Mouse (Mus musculus) forebrain, postnatal 0 days (tissue): Measurements from ENCODE around the gene Ltb4r1. TPM values are rescaled to one million over a fixed set of nuclear protein-coding genes. Genes with fewer than 3 reads are reported as not detected.

Source experiments
- ATAC-seq: fragments of 200-750 bp; cut with Nextera tagmentation; 2 replicates; pipeline ENCODE4 v1.8.0; 2017; ENCODE audit warnings: mild to moderate bottlenecking, moderate library complexity
- DNase-seq: peaks from one replicate; pipeline ENCODE4 v3.0.0-alpha.2; 2015
- H3K27ac ChIP-seq: fragments of 300-500 bp; sonication (generic); 2 replicates; pipeline ENCODE4 v1.5.1; 2014; ENCODE audit warnings: low read depth, mild to moderate bottlenecking, antibody characterized with exemption, low read length, moderate library complexity, mixed read lengths
- H3K27me3 ChIP-seq: fragments of 300-500 bp; sonication (generic); 2 replicates; pipeline ENCODE4 v1.6.1; 2014; ENCODE audit warnings: mild to moderate bottlenecking, low read length, mixed read lengths; ENCODE audit not compliant: insufficient read depth
- H3K36me3 ChIP-seq: fragments of 300-500 bp; sonication (generic); 2 replicates; pipeline ENCODE4 v1.6.1; 2014; ENCODE audit warnings: mild to moderate bottlenecking, moderate library complexity; ENCODE audit not compliant: insufficient read depth
- H3K4me1 ChIP-seq: fragments of 300-500 bp; sonication (generic); 2 replicates; pipeline ENCODE4 v1.6.1; 2014; ENCODE audit warnings: antibody characterized with exemption; ENCODE audit not compliant: insufficient read depth
- H3K4me2 ChIP-seq: fragments of 300-500 bp; sonication (generic); 2 replicates; pipeline ENCODE4 v1.6.1; 2014; ENCODE audit warnings: low read depth, mild to moderate bottlenecking, moderate library complexity
- H3K4me3 ChIP-seq: fragments of 300-500 bp; sonication (generic); 2 replicates; pipeline ENCODE4 v1.5.1; 2014; ENCODE audit warnings: low read depth, low read length, mixed read lengths
- H3K9ac ChIP-seq: fragments of 300-500 bp; sonication (generic); 2 replicates; pipeline ENCODE4 v1.6.1; 2014; ENCODE audit warnings: mild to moderate bottlenecking
- H3K9me3 ChIP-seq: fragments of 300-500 bp; sonication (generic); 2 replicates; pipeline ENCODE4 v1.6.1; 2016; ENCODE audit warnings: low read length
- CTCF ChIP-seq: sonication (generic); IDR thresholded peaks from 2 replicates; pipeline ENCODE4 v1.5.1; 2016; ENCODE audit warnings: antibody characterized with exemption, control low read depth, low read depth
- WGBS: fragments of 180-500 bp; shearing (Covaris S2); extraction: QIAGEN DNeasy Blood & Tissue Kit; methylation state at CpG from one replicate; pipeline ENCODE4 v1.1.7; 2014; 5-methylcytosine and 5-hydroxymethylcytosine counted together
- polyA plus RNA-seq: library from polyadenylated mRNA; unstranded; fragments of >200 nt; fragmentation: Nextera tagmentation; extraction: Ambion mirVana; gene quantifications from 2 replicates; pipeline ENCODE4 v1.2.1, GENCODE M21; 2015
- total RNA-seq: library from RNA; depleted of rRNA; stranded (reverse); fragments of >200 nt; gene quantifications from 2 replicates; pipeline ENCODE4 v1.2.3, GENCODE M21; 2014

Ltb4r1 gene
- total and polyA plus RNA-seq, 2 experiments from 2014 or later: 0.48 to 0.90 TPM

DNA sequence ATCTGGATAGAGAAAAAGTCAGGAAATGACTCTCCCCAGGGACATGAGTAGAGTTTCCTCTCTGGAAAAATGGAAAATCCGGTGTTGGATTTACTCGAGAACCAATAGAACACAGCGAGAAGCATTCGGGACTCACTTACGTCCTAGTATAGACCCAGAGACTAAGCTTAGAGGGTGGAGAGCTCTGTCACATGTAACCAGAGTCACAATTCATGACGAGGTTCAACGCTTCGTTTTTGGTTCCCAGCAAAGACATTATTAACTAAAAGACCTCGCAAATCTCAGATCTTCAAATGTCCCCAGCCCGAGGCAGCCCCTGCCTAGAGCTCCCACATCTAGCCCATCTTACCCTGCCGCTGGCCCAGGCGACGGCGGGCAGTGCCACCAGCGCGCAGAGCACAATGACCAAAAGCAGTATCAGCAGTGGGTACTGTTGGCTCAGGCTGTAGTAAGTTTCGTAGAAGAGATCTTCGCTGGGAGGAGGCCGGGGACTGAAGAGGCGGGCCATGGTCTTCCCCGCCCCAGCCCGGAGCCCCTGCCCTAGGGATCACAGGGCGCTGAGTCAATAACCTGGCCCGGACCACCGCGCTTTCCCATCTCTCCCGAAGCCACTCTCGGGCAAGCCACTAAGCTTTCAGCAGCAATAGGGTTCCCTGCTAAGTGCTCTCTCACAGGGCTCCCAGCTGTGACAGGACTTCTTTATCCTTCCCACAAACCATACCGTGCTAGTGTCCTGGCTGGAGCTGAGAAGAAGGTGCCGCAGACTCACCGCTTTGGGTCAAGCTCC, 17.6 kb downstream of the Ltb4r1 start:
- peak overlapping the region; percentile 42 for H3K4me2 ChIP-seq
- peak; percentile 70 for ATAC-seq
- H3K4me3 ChIP-seq: peak overlapping the region; percentile 25
- H3K36me3 ChIP-seq: no peaks in the 10 kb centered on the region
- peaks cover 7% of the 10 kb centered on the region; the same call in 1 of the 2 replicates for H3K4me1 ChIP-seq
- 6% methylated on average over 31 of the region's 31 CpGs for WGBS
- no peaks in the 10 kb centered on the region for H3K9me3 ChIP-seq
- peaks cover 65% of the 10 kb centered on the region for H3K27me3 ChIP-seq
- peak; percentile 35 for DNase-seq
- no peak overlapping the region for H3K27ac ChIP-seq
- H3K9ac ChIP-seq: no peak overlapping the region
- no peak for TF ChIP-seq CTCF

GRCm38 (mm10) chr14:55783958-55784235, 18.1 kb downstream of the Ltb4r1 start, which contains the start of gene Adcy4:
TSS of gene Adcy4 (minus strand) at chr14:55784095.
- no peak for TF ChIP-seq CTCF
- Histone ChIP-seq H3K36me3 (no peaks in the 10 kb centered on the region), H3K4me2 (peak within 1 kb of the TSS; percentile 42), H3K9me3 (no peaks in the 10 kb centered on the region), H3K27me3 (peaks cover 70% of the 10 kb centered on the region), H3K27ac (no peak within 1 kb of the TSS), H3K4me3 (peak within 1 kb of the TSS; percentile 25), H3K4me1 (peaks cover 7% of the 10 kb centered on the region; the same call in 1 of the 2 replicates), H3K9ac (no peak within 1 kb of the TSS)
- ATAC-seq (no peak), DNase-seq (no peak)
- WGBS: 6% methylated on average over 13 of the region's 13 CpGs

DNA sequence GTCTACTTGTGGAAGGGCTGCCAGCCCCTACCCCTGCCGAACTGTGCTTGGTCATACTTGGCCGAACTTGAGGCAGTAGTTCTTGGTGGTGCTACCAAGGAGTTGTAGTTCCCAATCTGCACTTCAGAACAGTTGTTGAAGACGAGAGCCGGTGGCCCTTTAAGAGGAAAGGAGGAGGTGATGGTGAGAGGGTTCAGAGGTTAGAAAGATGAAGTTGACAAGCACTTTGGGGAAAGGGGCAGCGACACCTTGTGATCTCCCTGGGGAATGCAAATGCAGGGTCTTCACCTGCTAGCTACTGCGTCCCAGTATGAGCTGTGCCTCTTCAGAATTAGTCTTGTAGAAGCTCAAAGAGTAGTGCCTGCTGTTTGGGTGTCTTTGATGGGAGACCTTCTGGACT, 19.4 kb downstream of the Ltb4r1 start:
- no peak for DNase-seq
- H3K27me3 ChIP-seq: peaks cover 80% of the 10 kb centered on the region
- no peak for ATAC-seq
- peaks cover 7% of the 10 kb centered on the region; the same call in 1 of the 2 replicates for H3K4me1 ChIP-seq
- H3K4me2 ChIP-seq: no peak overlapping the region
- no peak overlapping the region for H3K4me3 ChIP-seq
- no peaks in the 10 kb centered on the region for H3K36me3 ChIP-seq
- no peak; the same call in 1 of the 2 replicates for TF ChIP-seq CTCF
- H3K27ac ChIP-seq: no peak overlapping the region
- WGBS: 23% methylated on average over 6 of the region's 6 CpGs
- H3K9me3 ChIP-seq: no peaks in the 10 kb centered on the region
- no peak overlapping the region for H3K9ac ChIP-seq

GRCm38 (mm10) chr14:55787731-55788130, 22.0 kb downstream of the Ltb4r1 start:
- Histone ChIP-seq H3K27me3 (peaks cover 66% of the 10 kb centered on the region), H3K9me3 (no peaks in the 10 kb centered on the region), H3K27ac (no peak overlapping the region), H3K36me3 (no peaks in the 10 kb centered on the region), H3K9ac (no peak overlapping the region), H3K4me3 (no peak overlapping the region), H3K4me1 (peaks cover 7% of the 10 kb centered on the region; the same call in 1 of the 2 replicates), H3K4me2 (no peak overlapping the region)
- 50% methylated on average over 11 of the region's 11 CpGs for WGBS
- no peak for TF ChIP-seq CTCF
- DNase-seq (no peak), ATAC-seq (no peak)

DNA sequence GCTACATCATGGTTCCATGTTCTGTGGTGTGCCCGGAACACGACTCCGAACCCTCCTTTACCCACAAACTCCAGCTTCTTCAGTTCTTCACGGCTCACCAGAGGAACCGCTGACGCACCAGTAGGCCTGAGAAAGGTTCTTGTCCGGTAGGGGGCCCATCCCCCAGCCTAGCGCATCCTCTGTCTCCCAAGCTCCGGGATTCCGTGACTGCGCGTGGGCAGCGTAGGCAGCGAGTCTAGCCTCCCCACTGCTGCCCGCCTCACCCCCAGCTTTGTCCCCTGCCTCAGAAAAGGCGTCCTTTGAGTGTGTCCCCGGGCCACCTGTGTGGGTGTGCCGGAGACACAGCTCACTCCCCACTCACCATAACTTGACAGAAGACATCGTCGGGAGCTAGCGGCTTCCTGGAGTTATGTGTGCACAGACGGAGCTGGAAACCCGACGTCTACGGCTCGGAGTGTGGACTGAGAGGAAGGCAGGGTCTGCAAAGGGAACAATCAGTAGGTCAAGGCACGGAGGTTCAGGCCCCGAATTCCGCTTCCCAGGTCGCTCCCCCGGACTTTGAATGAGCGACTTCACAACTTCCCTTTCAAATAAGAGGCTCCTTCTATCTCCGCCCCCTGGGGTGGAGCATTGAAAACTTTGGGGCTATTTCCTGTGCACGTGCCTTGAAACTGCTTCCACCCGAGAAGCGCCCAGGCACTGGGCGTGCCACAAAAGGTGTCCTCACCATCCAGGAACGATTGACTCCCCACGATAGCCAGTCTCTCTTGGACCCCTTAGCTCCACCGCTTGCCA, 22.7 kb downstream of the Ltb4r1 start, which contains the start of gene Ripk3:
Gene Ripk3 (minus strand): TSS at position 610 of the 795 bp plus-strand sequence.
- 8% methylated on average over 40 of the region's 40 CpGs for WGBS
- DNase-seq: no peak
- H3K4me3 ChIP-seq: peak within 1 kb of the TSS; percentile 16; the same call in 1 of the 2 replicates
- H3K9ac ChIP-seq: no peak within 1 kb of the TSS
- H3K4me2 ChIP-seq: peak within 1 kb of the TSS; percentile 31; the same call in 1 of the 2 replicates
- H3K4me1 ChIP-seq: peaks cover 5% of the 10 kb centered on the region; the same call in 1 of the 2 replicates
- no peaks in the 10 kb centered on the region for H3K36me3 ChIP-seq
- no peak for TF ChIP-seq CTCF
- H3K9me3 ChIP-seq: no peaks in the 10 kb centered on the region
- peaks cover 59% of the 10 kb centered on the region for H3K27me3 ChIP-seq
- no peak within 1 kb of the TSS for H3K27ac ChIP-seq
- ATAC-seq: no peak

DNA sequence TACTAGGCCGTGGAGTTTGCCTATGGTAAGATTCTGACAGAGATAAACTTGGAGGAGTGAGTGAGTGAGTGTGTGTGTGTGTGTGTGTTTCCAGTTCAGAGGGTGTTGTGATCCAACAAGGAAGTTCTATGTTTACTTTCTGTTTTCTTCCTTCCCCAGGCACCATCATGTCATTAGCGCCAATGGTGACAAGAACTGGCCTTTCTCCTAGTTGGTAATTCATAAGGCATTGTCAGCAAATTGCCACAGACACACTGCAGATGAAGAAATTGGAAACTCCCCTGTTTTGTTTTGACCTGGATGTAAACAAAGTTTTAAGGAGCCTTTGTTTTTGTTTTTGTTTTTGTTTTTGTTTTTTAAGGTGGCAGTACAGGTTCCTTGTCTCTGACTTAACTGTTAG, 27.7 kb downstream of the Ltb4r1 start:
- Histone ChIP-seq H3K4me3 (no peak overlapping the region), H3K36me3 (no peaks in the 10 kb centered on the region), H3K27me3 (peaks cover 13% of the 10 kb centered on the region), H3K4me2 (no peak overlapping the region), H3K4me1 (no peaks in the 10 kb centered on the region), H3K9ac (no peak overlapping the region), H3K27ac (no peak overlapping the region), H3K9me3 (no peaks in the 10 kb centered on the region)
- TF ChIP-seq CTCF: no peak
- WGBS: 60% methylated on average over 2 of the region's 2 CpGs
- ATAC-seq: no peak
- no peak for DNase-seq

DNA sequence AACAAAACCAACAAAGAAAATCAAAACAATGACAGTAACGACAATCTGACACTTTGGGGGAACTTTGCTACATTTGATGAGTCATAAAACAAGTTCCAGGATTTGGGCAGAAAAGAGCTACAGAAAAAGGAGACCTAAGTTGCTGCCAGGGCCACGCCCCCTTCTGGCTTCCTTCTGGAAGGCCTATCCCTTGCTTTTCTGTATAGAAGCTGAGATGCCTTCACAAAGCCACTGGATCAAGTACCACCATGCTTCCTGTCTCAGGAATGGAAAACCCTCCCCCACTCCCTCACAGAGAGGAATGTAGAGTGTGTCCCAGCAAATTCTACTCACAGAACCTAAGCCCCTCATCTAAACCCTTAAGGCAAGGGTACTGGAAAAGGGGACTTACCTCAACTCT, 28.2 kb downstream of the Ltb4r1 start:
- H3K9ac ChIP-seq: no peak overlapping the region
- H3K36me3 ChIP-seq: no peaks in the 10 kb centered on the region
- no peak for TF ChIP-seq CTCF
- no peak for DNase-seq
- H3K4me1 ChIP-seq: no peaks in the 10 kb centered on the region
- no peaks in the 10 kb centered on the region for H3K9me3 ChIP-seq
- H3K4me3 ChIP-seq: no peak overlapping the region
- no peak overlapping the region for H3K4me2 ChIP-seq
- peaks cover 9% of the 10 kb centered on the region for H3K27me3 ChIP-seq
- no peak for ATAC-seq
- H3K27ac ChIP-seq: no peak overlapping the region
- WGBS: 63% methylated on average over 2 of the region's 2 CpGs
